38 mouse cellular contexts compared by ENCODE assay signal in the genomic region with DNA sequence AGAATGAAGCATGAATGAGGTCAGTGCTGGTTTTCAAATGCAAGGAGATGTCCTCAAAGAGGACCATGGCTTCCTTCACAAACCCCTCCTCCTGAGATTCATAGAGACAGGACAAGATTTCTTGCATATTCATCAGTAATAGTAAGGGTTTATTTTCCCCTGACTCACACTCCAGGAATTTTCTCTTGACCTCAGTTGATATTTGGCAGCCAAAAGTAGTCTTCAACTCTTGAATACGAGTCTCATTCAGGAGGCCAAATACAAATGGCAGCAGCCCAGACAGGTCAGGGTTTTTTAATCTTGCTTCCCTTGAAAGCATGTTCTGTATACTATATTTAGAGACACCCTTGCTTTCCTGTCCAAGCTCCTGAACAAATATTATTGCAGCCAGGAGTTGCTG. TPM values are rescaled to one million over a fixed set of nuclear protein-coding genes. Genes with fewer than 3 reads are reported as not detected.
"Had no signal": no experiment of that assay in that cellular context is flagged by ENCODE, and none has a peak within 500 bp of the region (broad histone marks: within the 10 kb centered on the region; RNA-seq: fewer than 3 reads in every experiment).

No protein-coding gene starts in this region.

- H3K9ac ChIP-seq: embryonic facial prominence, embryonic 12.5 days; embryonic facial prominence, embryonic 13.5 days; embryonic facial prominence, embryonic 15.5 days; forebrain, embryonic 12.5 days; forebrain, embryonic 13.5 days; forebrain, embryonic 15.5 days; forebrain, postnatal 0 days had no signal

- H3K27ac ChIP-seq: embryonic facial prominence, embryonic 10.5 days; embryonic facial prominence, embryonic 12.5 days; embryonic facial prominence, embryonic 13.5 days; embryonic facial prominence, embryonic 15.5 days; forebrain, embryonic 10.5 days; forebrain, embryonic 12.5 days; forebrain, embryonic 13.5 days; forebrain, embryonic 15.5 days; gastrocnemius, adult 2 months; heart, embryonic 10.5 days had no signal

- H3K4me2 ChIP-seq: embryonic facial prominence, embryonic 12.5 days; embryonic facial prominence, embryonic 13.5 days; embryonic facial prominence, embryonic 15.5 days; forebrain, embryonic 12.5 days; forebrain, embryonic 13.5 days; forebrain, embryonic 15.5 days had no signal

- H3K4me3 ChIP-seq: embryonic facial prominence, embryonic 10.5 days; embryonic facial prominence, embryonic 12.5 days; embryonic facial prominence, embryonic 13.5 days; embryonic facial prominence, embryonic 15.5 days; erythroblast, embryonic 14.5 days; forebrain, embryonic 10.5 days; forebrain, embryonic 12.5 days; forebrain, embryonic 13.5 days; forebrain, embryonic 15.5 days; gastrocnemius, adult 2 months; heart, embryonic 10.5 days had no signal

- H3K36me3 ChIP-seq: embryonic facial prominence, embryonic 10.5 days; embryonic facial prominence, embryonic 12.5 days; embryonic facial prominence, embryonic 13.5 days; embryonic facial prominence, embryonic 15.5 days; forebrain, embryonic 10.5 days; forebrain, embryonic 12.5 days; forebrain, embryonic 15.5 days; heart, embryonic 10.5 days had no signal

- ATAC-seq: forebrain, embryonic 13.5 days; forebrain, embryonic 14.5 days; forebrain, embryonic 15.5 days; forebrain, embryonic 16.5 days; forebrain, postnatal 0 days had no signal

- H3K4me1 ChIP-seq: embryonic facial prominence, embryonic 10.5 days; embryonic facial prominence, embryonic 12.5 days; embryonic facial prominence, embryonic 13.5 days; embryonic facial prominence, embryonic 15.5 days; forebrain, embryonic 10.5 days; forebrain, embryonic 12.5 days; forebrain, embryonic 13.5 days; forebrain, embryonic 15.5 days; heart, embryonic 10.5 days had no signal

- DNase-seq: cerebellum, adult 9-11 months; cerebellum, postnatal 10 days; cerebellum, postnatal 14 days; cerebellum, postnatal 25 days; cerebellum, postnatal 36 days; embryo, embryonic 11 days; forebrain, postnatal 0 days; gastrocnemius, adult 2 months; gastrocnemius, postnatal 10 days; gastrocnemius, postnatal 14 days; gastrocnemius, postnatal 25 days; gastrocnemius, postnatal 36 days; heart, adult 11 months had no signal

- H3K27me3 ChIP-seq: embryonic facial prominence, embryonic 12.5 days; embryonic facial prominence, embryonic 13.5 days; embryonic facial prominence, embryonic 15.5 days; forebrain, embryonic 12.5 days; forebrain, embryonic 13.5 days; forebrain, embryonic 15.5 days had no signal

RNA-seq across cellular contexts. Expression of gene Gm5065, which starts 22.8 kb away (rescaled TPM):
- total RNA-seq: common myeloid progenitor, adult 5-6 weeks; forebrain, postnatal 0 days; gastrocnemius, adult 18-20 months; gastrocnemius, adult 2 months; gastrocnemius, adult 8-10 months; gastrocnemius, postnatal 10 days; gastrocnemius, postnatal 14 days; gastrocnemius, postnatal 25 days; gastrocnemius, postnatal 36 days; gastrocnemius, postnatal 4 days; granulocyte monocyte progenitor cell, adult 5-6 weeks; heart, adult 18-20 months; heart, adult 8-10 months had no signal
- polyA plus RNA-seq: cortical plate, adult 2 months; embryonic facial prominence, embryonic 10.5 days; embryonic facial prominence, embryonic 11.5 days; embryonic facial prominence, embryonic 12.5 days; embryonic facial prominence, embryonic 13.5 days; embryonic facial prominence, embryonic 14.5 days; embryonic facial prominence, embryonic 15.5 days; erythroblast, embryonic 14.5 days; forebrain, embryonic 10.5 days; forebrain, embryonic 11.5 days; forebrain, embryonic 12.5 days; forebrain, embryonic 13.5 days; forebrain, embryonic 14.5 days; forebrain, embryonic 15.5 days; forebrain, embryonic 16.5 days; forebrain, postnatal 0 days; frontal cortex, adult 2 months; gonadal fat pad, adult 2 months; heart, embryonic 10.5 days had no signal

RNA-seq across cellular contexts. Expression of gene Nlrp2, which starts 23.3 kb away (rescaled TPM):
- total RNA-seq: common myeloid progenitor, adult 5-6 weeks; forebrain, postnatal 0 days; gastrocnemius, adult 18-20 months; gastrocnemius, adult 2 months; gastrocnemius, adult 8-10 months; gastrocnemius, postnatal 10 days; gastrocnemius, postnatal 14 days; gastrocnemius, postnatal 25 days; gastrocnemius, postnatal 36 days; gastrocnemius, postnatal 4 days; granulocyte monocyte progenitor cell, adult 5-6 weeks; heart, adult 18-20 months; heart, adult 8-10 months had no signal
- polyA plus RNA-seq: cortical plate, adult 2 months; embryonic facial prominence, embryonic 10.5 days; embryonic facial prominence, embryonic 11.5 days; embryonic facial prominence, embryonic 12.5 days; embryonic facial prominence, embryonic 13.5 days; embryonic facial prominence, embryonic 14.5 days; embryonic facial prominence, embryonic 15.5 days; erythroblast, embryonic 14.5 days; forebrain, embryonic 10.5 days; forebrain, embryonic 11.5 days; forebrain, embryonic 12.5 days; forebrain, embryonic 13.5 days; forebrain, embryonic 14.5 days; forebrain, embryonic 15.5 days; forebrain, embryonic 16.5 days; forebrain, postnatal 0 days; frontal cortex, adult 2 months; gonadal fat pad, adult 2 months; heart, embryonic 10.5 days had no signal
